Mouse (Mus musculus) CH12.LX (cell line): ENCODE measurements at regions not wholly inside any gene's neighbourhood (a gene's known extent, or its start where the extent isn't known, plus 50 kb on each side); places are given as distances from the start of the nearest gene placed in this dataset.

Experiments used
- CHD2 ChIP-seq: IDR thresholded peaks from 2 replicates; pipeline ENCODE4 v1.6.1; 2011; ENCODE audit warnings: low read length, improper control_type of control experiment
- CTCF ChIP-seq, 2 experiments: IDR thresholded peaks in 1 of 2; conservative IDR thresholded peaks in 1 of 2; 2 replicates each; pipeline ENCODE4 v1.5.1; 2011 to 2012; ENCODE audit warnings: low read depth in 2 of 2, low read length in 2 of 2, improper control_type of control experiment in 1 of 2, inconsistent platforms in 1 of 2, mild to moderate bottlenecking in 1 of 2, moderate library complexity in 1 of 2
- ELF1 ChIP-seq: IDR thresholded peaks from 2 replicates; pipeline ENCODE4 v1.6.1; 2014; ENCODE audit warnings: low read depth, mild to moderate bottlenecking, inconsistent platforms, low read length, improper control_type of control experiment
- GABPA ChIP-seq: IDR thresholded peaks from 2 replicates; pipeline ENCODE4 v1.6.1; 2012; ENCODE audit warnings: low read depth, low read length, improper control_type of control experiment, inconsistent platforms; ENCODE audit not compliant: insufficient replicate concordance
- POLR2A ChIP-seq: IDR thresholded peaks from 2 replicates; pipeline ENCODE4 v1.6.1; 2011; ENCODE audit warnings: low read depth, mild to moderate bottlenecking, improper control_type of control experiment, low read length

GRCm38 (mm10) chr8:64388299-64388698 lies 182.2 kb upstream of the Tll1 start:
- TF ChIP-seq POLR2A = no peak
- TF ChIP-seq CTCF (conservative IDR thresholded peaks at IDR 0.05 in 1 of 2, IDR thresholded peaks at IDR 0.05 in 1 of 2; ENCODE audit: low read depth in 2 of 2, low read length in 2 of 2) = no peak
- no peak for TF ChIP-seq ELF1
- TF ChIP-seq GABPA = no peak
- no peak for TF ChIP-seq CHD2
